9 mouse cellular contexts compared by ENCODE assay signal in genomic region chr10:8772464-8773209, GRCm38 (mm10).
A peak's percentile ranks its signal among the peaks of the same experiment; 100 is the strongest.
DNase-seq lines count a peak whose midpoint lies in the region; ATAC-seq lines count a peak whose summit lies in the region.
"Had no signal": no experiment of that assay in that cellular context is flagged by ENCODE, and none has a peak within 500 bp of the region (broad histone marks: within the 10 kb centered on the region; RNA-seq: fewer than 3 reads in every experiment).

No protein-coding gene starts in this region.

- H3K9ac ChIP-seq in heart, embryonic 11.5 days (ENCODE audit: low read depth, low read length) = no peak overlapping the region

- 0 out of 2 replicates have a peak, but pooled peaks cover 2% of the 10 kb centered on the region for H3K9me3 ChIP-seq in heart, embryonic 11.5 days (replicated peaks; ENCODE audit: control insufficient read depth, low read length)

- H3K4me3 ChIP-seq in heart, embryonic 11.5 days (ENCODE audit: low read depth, low read length) = no peak overlapping the region

- H3K36me3 ChIP-seq in heart, embryonic 11.5 days (ENCODE audit: control insufficient read depth, insufficient read depth, low read length) = peaks cover 4% of the 10 kb centered on the region; the same call in 1 of the 2 replicates

- 0 out of 2 replicates have a peak, but pooled peaks cover 6% of the 10 kb centered on the region for H3K4me1 ChIP-seq in heart, embryonic 11.5 days (ENCODE audit: control insufficient read depth, insufficient read depth, low read length)

- H3K27me3 ChIP-seq in heart, embryonic 11.5 days (ENCODE audit: control insufficient read depth, insufficient read depth, low read length) = no peaks in the 10 kb centered on the region

- DNase-seq in heart, adult 11 months = peak; percentile 98
- DNase-seq in gonadal fat pad, adult 2 months (ENCODE audit: low read depth) = peak; percentile 51
- peak; percentile 60 for DNase-seq in kidney, adult 11 months
- DNase-seq in lung, postnatal 25 days (ENCODE audit: low spot score) = peak; percentile 66
- no peak for DNase-seq in cerebellum, adult 9-10 months
- no peak for DNase-seq in ovary, postnatal 36 days (ENCODE audit: low spot score)
- no peak for DNase-seq in ovary, adult 18-20 months (ENCODE audit: low spot score)

- ATAC-seq in heart, embryonic 11.5 days (replicated peaks; ENCODE audit: insufficient number of reproducible peaks, low FRiP score, low TSS enrichment) = no peak
- ATAC-seq: midbrain, embryonic 16.5 days had no signal

- no peak overlapping the region for H3K27ac ChIP-seq in heart, embryonic 11.5 days (ENCODE audit: low read depth, low read length)

- H3K4me2 ChIP-seq in heart, embryonic 11.5 days = no peak overlapping the region

- 59% methylated on average over 4 of the region's 4 CpGs for WGBS in heart, embryonic 11.5 days (ENCODE audit: insufficient replicate concordance)

Comparison
In these comparisons a context has a peak if more than half of its experiments do, and no peak if none do; other contexts are left out.
1. DNase-seq: peak in heart, adult 11 months (single experiment), gonadal fat pad, adult 2 months (single experiment), kidney, adult 11 months (single experiment) and lung, postnatal 25 days (single experiment); none in cerebellum, adult 9-10 months (single experiment), ovary, postnatal 36 days (single experiment) and ovary, adult 18-20 months (single experiment).